Mouse (Mus musculus) E14TG2a.4 (cell line): ENCODE results near the gene Ccdc33.

Source experiments
- H3K27me3 ChIP-seq: 2 replicates; pipeline ENCODE4 v1.6.1; 2014; ENCODE audit warnings: low read length, control low read depth; ENCODE audit not compliant: insufficient read depth
- H3K36me3 ChIP-seq: 2 replicates; pipeline ENCODE4 v1.6.1; 2014; ENCODE audit warnings: low read length, control low read depth; ENCODE audit not compliant: insufficient read depth
- H3K4me1 ChIP-seq: replicated peaks from 2 replicates; pipeline ENCODE4 v1.6.1; 2014; ENCODE audit warnings: low read depth, low read length, control low read depth
- H3K4me3 ChIP-seq: replicated peaks from 2 replicates; pipeline ENCODE4 v1.5.1; 2014; ENCODE audit warnings: mild to moderate bottlenecking, low read length
- H3K9me3 ChIP-seq: 2 replicates; pipeline ENCODE4 v1.6.1; 2014; ENCODE audit warnings: low read length, control low read depth
- CTCF ChIP-seq: conservative IDR thresholded peaks from 2 replicates; pipeline ENCODE4 v1.5.1; 2014; ENCODE audit warnings: low read length
- NANOG ChIP-seq: IDR thresholded peaks from 2 replicates; pipeline ENCODE4 v1.6.1; 2014; ENCODE audit warnings: borderline replicate concordance, low read length, mixed read lengths
- POU5F1 ChIP-seq: IDR thresholded peaks from 2 replicates; pipeline ENCODE4 v1.6.1; 2014; ENCODE audit warnings: low read length, borderline replicate concordance

Gene Ccdc33

DNA sequence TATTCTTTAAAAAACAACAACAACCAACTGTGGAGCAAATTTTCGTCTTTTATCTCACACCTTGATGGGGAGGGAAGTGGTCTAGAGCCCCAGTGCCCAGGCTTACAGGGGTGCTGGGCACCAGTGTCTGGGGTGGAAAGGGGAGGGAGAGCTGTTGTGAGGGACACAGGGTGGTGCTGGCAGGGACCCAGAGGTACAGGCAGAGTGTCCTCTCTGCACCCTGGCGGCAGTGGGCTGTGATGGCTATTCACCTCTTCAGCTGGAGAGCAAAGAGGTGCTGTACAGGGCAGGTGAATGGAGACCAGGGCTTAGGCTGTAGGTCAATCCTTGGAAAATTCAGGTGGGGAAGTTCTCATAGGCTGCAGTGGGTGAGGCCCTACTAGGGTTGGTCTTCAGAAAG is 118.9 kb downstream of the Ccdc33 start:
- H3K9me3 ChIP-seq, result peaks cover 10% of the 10 kb centered on the region

DNA sequence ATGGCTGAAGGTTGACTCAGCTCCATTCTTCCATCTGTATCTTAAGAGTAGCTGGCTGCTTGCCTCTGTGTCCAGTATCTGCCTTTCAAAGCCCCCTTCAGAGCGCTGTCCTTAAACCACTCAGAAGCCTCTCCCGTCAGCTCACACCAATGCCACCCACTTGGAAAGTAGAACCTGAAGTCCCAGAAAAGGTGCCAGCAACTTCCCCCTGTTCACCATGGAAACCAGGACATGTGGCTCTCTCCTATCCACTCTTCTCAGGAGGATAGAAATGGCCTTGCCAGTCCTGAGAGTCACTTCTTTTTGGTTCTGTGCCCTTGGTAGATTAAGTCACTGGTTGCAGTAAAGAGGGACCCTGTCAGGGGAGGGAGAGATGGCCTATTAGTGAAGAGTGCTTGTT is 119.9 kb downstream of the Ccdc33 start:
- Histone ChIP-seq H3K36me3 (no peaks in the 10 kb centered on the region), H3K4me1 (peaks cover 55% of the 10 kb centered on the region), H3K4me3 (no peak overlapping the region), H3K27me3 (0 out of 2 replicates have a peak, but pooled peaks cover 3% of the 10 kb centered on the region), H3K9me3 (peaks cover under 1% of the 10 kb centered on the region; the same call in 1 of the 2 replicates)
- TF ChIP-seq POU5F1, result no peak
- no peak for TF ChIP-seq NANOG
- TF ChIP-seq CTCF, result no peak

More for the DNA sequence above, 118.9 kb downstream of the Ccdc33 start:
- Histone ChIP-seq H3K36me3 (no peaks in the 10 kb centered on the region), H3K4me1 (peaks cover 62% of the 10 kb centered on the region), H3K4me3 (no peak overlapping the region), H3K27me3 (0 out of 2 replicates have a peak, but pooled peaks cover 3% of the 10 kb centered on the region)
- TF ChIP-seq NANOG, result no peak

DNA sequence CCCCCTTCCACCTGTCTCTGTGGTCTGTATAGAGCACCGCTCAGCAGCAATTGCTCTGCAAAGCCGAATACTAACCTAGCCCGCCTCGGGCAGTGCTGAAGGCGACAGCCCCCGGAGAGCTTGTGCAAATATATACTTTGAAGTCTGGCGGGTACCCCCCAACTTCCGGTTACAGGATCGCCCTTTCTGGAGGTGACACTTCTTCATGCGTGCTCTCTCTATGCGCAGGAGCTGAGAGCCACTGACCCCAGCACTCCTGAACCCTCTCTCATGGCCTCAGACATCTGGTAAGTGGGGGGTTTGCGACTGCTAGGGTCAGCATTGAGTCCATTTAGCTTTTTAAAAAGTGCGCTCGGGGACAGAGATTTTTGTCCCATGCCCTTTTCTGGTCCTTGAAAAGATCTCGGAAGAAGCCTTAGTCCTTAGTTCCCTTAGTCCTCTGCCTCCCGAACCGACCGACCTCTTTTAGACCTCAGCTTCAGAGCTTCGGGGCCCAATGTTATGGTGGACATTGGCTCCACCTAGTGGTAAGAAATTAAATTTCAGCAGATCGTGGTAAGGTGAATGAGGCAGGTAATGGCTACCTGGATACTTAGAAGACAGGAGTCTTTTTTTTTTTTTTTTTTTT is 120.5 kb downstream of the Ccdc33 start:
- TF ChIP-seq NANOG (no peak), CTCF (peak; percentile 49)
- H3K9me3 ChIP-seq, result no peaks in the 10 kb centered on the region
- no peaks in the 10 kb centered on the region for H3K36me3 ChIP-seq
- H3K27me3 ChIP-seq, result 0 out of 2 replicates have a peak, but pooled peaks cover 3% of the 10 kb centered on the region
- H3K4me3 ChIP-seq, result peak overlapping the region; percentile 81
- peaks cover 51% of the 10 kb centered on the region for H3K4me1 ChIP-seq

DNA sequence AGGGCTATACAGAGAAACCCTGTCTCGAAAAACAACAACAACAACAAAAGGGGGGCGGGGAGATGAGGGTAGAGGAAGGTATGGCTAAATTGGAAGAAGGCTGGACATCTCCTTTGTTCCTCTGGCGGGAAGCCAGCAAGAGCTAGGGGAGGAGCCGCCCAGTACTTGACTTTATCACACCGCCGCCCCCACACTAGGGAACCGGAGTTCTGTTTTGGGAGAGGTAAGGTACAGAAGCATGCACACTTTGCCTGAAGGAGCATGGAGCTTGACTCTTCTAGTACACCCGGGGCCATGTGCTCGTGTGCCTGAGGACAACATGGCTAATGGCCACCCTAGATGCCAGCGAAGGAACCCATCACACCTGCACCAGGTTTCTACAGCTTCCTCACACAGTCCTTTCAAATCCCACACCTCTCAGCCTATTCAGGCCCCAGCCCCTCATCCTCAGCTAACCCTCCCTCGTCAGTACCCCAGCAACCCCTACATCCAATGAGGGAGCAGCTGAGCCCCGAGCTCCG is 121.1 kb downstream of the Ccdc33 start:
- Histone ChIP-seq H3K4me3 (peak overlapping the region; percentile 81), H3K9me3 (no peaks in the 10 kb centered on the region), H3K36me3 (no peaks in the 10 kb centered on the region), H3K27me3 (peaks cover 7% of the 10 kb centered on the region; the same call in 1 of the 2 replicates), H3K4me1 (peaks cover 46% of the 10 kb centered on the region)
- no peak for TF ChIP-seq POU5F1
- TF ChIP-seq NANOG, result no peak
- no peak for TF ChIP-seq CTCF

DNA sequence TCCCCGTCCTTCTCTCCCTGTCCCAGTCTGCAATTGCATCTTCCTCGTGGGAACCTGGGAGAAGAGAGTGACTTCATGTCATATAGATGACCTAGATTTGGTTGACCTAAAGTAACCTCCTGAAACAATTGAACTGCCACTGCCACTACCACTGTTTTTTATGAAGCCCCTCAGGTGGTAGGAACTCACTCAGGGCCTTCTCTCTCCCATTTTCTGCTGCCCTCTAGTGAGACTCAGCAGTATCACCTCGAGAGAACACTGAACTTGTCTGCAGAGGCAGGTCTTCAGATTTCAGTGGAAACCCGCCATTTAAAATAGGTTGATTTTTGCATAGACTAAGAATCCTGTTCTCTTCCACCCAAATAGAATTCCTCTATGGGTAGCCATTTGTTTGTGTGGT is 123.3 kb downstream of the Ccdc33 start:
- TF ChIP-seq NANOG (no peak), CTCF (peak; percentile 58), POU5F1 (no peak)
- Histone ChIP-seq H3K27me3 (peaks cover 8% of the 10 kb centered on the region; the same call in 1 of the 2 replicates), H3K4me3 (no peak overlapping the region), H3K9me3 (no peaks in the 10 kb centered on the region), H3K36me3 (no peaks in the 10 kb centered on the region), H3K4me1 (peaks cover 25% of the 10 kb centered on the region)

DNA sequence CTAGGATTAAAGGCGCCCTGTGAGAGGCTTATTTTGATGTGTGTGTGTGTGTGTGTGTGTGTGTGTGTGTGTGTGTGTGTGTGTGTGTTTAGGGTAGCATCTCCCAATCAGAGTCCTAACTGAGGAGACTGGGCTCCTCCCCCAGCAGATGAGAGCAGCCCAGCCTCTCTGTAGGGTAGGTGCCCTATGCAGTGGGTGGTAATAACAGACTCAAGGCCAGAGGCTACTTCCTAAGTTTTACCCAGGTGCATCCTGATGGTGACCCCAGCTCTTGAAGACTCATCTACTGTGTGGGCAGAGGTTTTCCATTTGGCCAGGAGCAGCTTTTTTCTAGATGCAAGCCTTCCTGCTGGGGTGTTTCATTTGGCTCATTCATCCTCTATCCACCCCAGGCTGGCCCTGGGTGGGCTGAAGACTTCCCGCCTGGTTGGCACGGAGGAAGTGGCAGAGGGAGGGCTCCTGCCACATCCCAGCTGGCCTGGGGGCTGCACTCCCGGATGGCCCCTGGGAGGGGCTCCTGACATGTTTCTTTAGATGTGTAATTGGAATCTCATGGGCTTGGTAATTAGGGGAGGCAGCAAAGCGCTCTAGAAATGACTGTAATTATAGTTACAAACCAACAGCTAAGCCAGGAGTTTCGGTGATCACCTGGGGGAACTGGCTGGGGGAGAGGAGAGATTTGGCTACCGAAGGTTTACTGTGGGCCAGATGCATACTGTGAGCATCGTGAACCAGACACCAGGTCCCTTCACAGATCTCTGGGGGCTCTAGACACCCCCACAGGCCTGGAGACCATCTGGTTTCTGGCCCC is 125.6 kb downstream of the Ccdc33 start:
- Histone ChIP-seq H3K4me3 (no peak overlapping the region), H3K4me1 (peaks cover 18% of the 10 kb centered on the region), H3K36me3 (no peaks in the 10 kb centered on the region), H3K9me3 (no peaks in the 10 kb centered on the region), H3K27me3 (peaks cover 16% of the 10 kb centered on the region)
- TF ChIP-seq POU5F1, result no peak

DNA sequence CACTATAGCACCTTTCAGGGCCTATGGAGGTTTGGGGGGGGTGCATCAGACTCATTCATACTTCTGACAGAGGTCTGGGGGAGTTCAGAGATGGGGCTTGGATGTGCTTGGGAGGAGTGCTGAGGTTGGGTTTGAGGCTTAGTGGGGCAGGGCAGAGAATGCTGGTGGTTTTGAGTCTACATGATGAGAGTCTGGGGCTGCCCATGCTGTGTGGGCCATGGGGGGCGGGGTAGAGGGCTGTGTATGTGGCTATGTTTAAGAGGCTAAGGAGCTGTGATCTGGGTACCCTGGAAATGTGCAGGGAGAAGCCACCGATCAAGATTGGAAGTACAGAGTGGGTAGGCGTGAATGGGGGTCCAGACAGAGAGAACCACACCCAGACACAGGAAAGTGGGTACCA is 126.6 kb downstream of the Ccdc33 start:
- H3K9me3 ChIP-seq, result no peaks in the 10 kb centered on the region
- peaks cover 18% of the 10 kb centered on the region for H3K27me3 ChIP-seq
- no peaks in the 10 kb centered on the region for H3K36me3 ChIP-seq
- H3K4me3 ChIP-seq, result no peak overlapping the region
- peaks cover 12% of the 10 kb centered on the region for H3K4me1 ChIP-seq
- TF ChIP-seq POU5F1, result no peak
- no peak for TF ChIP-seq CTCF

DNA sequence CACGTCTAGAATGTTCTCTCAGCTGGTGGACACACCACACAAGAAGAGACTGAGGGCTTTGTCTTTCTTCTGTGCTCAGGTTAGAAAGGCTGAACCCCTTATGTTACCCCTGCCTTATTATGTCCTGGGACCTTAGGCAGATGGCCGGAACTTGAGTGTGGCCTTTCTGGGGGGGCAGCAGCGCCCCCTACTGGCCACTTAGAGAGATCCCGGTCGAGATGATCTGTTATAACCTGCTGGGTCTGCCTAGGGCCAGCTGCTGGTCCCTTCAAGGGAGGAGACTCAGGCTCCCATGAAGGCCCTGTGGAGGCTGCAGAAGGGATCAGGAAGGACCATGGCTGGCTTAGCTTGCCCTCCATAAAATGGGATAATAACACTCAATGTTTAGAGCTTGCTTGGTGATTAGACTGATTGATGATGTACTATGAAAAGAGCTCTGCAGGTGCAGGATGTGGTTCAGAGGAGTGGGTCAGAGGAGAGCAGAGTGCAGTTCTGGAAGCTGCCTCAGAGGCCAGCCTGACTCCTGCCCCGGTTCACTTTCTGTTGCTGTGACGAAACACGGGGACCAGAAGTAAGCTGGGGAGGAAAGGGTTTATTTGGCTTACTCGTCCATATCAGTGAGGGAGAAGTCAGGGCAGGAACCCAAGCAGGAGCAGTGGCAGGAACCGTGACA is 128.0 kb downstream of the Ccdc33 start:
- Histone ChIP-seq H3K4me1 (0 out of 2 replicates have a peak, but pooled peaks cover 8% of the 10 kb centered on the region), H3K27me3 (peaks cover 15% of the 10 kb centered on the region), H3K9me3 (peaks cover 6% of the 10 kb centered on the region), H3K4me3 (no peak overlapping the region), H3K36me3 (no peaks in the 10 kb centered on the region)
- TF ChIP-seq NANOG (no peak), POU5F1 (no peak), CTCF (peak; percentile 63)
